Mouse (Mus musculus) G1E (cell line): ENCODE measurements around the gene Armh3.

ENCODE experiments used
- CTCF ChIP-seq: IDR thresholded peaks from 2 replicates; pipeline ENCODE4 v1.5.1; 2012; ENCODE audit warnings: low read depth, low read length, inconsistent platforms, mixed read lengths
- GATA1 ChIP-seq: IDR thresholded peaks from 2 replicates; pipeline ENCODE4 v1.6.1; 2012; ENCODE audit warnings: borderline replicate concordance, low read length, inconsistent platforms, mixed read lengths
- POLR2AphosphoS5 ChIP-seq: IDR thresholded peaks from 2 replicates; pipeline ENCODE4 v1.6.1; 2012; ENCODE audit warnings: low read depth, low read length, inconsistent platforms; ENCODE audit not compliant: insufficient replicate concordance
- TAL1 ChIP-seq: conservative IDR thresholded peaks from 2 replicates; pipeline ENCODE4 v1.6.1; 2012; ENCODE audit warnings: low read depth, low read length, inconsistent platforms, mixed read lengths

DNA sequence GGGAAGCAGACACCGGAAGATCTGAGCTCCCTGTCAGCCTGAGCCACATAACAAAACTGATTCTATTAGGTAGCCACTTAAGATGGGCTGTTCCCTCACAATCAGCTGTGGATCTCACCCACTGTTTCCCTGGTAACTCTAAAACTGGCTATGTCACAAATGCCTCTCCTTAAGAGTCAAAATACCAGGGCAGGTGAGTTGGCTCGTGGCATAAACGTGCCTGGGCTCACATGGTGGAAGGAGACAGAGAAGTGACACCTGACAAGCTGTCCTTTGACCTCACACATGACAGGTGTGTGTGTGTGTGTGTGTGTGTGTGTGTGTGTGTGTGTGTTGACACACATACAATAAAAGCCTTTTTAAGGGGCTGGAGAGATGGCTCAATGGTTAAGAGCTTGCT, 210.8 kb downstream of the Armh3 start:
- TF ChIP-seq CTCF (no peak), TAL1 (no peak), GATA1 (no peak), POLR2AphosphoS5 (no peak)
